Mouse (Mus musculus) frontal cortex, postnatal 10 days (tissue): Measurements from ENCODE around the gene Tmprss9.
A peak's percentile ranks its signal among the peaks of the same experiment; 100 is the strongest.

Source experiments
- DNase-seq, 2 experiments: peaks; one replicate each; pipeline ENCODE4 v3.0.0; 2022; ENCODE audit warnings: low spot score in 2 of 2, mixed read lengths in 1 of 2

The Tmprss9 gene

DNA sequence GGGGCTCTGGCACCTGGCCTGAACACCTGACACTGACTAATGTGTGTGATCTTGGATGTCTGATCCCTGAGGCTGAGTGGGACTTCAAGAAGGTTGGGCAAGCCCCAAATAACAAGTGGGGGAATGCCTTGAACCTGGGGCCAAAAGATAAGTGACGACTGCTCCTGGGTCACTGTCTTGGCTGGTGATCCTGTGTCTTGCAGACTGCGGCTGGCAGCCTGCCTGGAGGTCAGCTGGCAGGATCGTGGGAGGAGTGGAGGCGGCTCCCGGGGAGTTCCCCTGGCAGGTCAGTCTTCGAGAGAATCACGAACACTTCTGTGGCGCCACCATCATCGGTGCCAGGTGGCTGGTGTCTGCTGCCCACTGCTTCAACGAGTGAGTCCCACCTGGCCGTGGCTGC is 15.5 kb downstream of the Tmprss9 start:
- DNase-seq = no peak

DNA sequence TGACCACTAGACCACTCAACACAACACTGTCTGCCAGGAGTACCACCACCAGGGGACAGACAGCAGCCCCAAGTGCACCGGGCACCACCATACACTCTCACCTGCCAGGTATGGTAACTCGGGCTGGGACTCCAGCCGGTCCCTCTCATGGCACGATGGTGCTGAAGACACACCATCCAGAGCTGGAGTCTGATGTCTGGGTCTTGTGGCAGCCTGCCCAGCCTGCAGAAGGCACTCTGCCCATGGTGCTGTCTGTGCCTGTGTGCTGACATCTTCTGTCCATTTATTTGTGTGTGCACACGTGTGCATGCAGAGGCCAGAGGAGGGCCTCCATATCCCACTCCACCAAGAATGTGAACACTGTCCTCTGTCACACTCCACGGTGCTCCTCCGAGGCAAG is 23.5 kb downstream of the Tmprss9 start:
- no peak for DNase-seq

DNA sequence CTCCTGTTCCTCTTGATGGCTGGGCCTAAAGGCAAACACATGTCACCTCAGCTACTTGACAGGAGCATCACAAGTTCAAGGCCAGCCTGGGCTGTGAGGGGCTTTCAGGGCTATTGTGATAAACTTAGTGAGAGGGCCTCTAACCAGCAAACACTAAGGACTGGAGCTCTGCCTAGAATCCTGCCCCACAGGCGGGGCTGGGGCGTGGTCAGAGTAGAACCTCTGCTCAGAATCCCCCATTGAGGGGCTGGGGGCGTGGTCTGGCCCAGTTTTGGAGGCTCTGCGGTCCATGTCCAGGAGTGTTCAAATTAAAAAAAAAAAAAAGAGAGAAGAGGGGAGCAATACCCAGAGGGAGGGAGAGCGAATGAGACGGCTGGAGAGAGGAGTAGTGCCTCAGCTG is 24.0 kb downstream of the Tmprss9 start:
- no peak for DNase-seq

- no peak for DNase-seq
These were observed 25.2 kb downstream of the Tmprss9 start for GRCm38 (mm10) chr10:80896581-80897485.

DNA sequence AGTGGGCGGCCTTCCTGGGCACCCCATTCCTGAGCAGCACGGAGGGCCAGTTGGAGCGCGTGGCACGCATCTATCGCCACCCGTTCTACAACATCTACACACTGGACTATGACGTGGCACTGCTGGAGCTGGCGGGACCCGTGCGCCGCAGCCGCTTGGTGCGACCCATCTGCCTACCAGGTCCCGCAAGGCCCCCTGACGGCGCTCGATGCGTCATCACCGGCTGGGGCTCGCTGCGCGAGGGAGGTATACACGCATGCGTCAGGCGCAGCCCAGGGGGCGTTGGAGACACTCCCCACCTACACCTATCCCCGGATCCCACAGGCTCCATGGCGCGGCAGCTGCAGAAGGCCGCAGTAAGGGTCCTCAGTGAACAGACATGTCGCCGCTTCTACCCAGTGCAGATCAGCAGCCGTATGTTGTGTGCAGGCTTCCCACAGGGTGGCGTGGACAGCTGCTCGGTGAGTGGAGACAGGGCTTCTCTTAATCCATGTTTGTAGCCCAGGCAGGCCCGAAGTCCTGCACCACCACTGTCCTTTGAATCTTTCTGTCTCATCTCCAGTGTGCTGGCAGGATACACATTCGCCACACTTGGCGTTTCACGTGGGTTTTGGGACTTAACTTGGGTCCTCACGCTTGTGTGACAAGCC is 26.3 kb downstream of the Tmprss9 start:
- no peak for DNase-seq

GRCm38 (mm10) chr10:80899074-80899473 is 27.4 kb downstream of the Tmprss9 start:
- no peak for DNase-seq

DNA sequence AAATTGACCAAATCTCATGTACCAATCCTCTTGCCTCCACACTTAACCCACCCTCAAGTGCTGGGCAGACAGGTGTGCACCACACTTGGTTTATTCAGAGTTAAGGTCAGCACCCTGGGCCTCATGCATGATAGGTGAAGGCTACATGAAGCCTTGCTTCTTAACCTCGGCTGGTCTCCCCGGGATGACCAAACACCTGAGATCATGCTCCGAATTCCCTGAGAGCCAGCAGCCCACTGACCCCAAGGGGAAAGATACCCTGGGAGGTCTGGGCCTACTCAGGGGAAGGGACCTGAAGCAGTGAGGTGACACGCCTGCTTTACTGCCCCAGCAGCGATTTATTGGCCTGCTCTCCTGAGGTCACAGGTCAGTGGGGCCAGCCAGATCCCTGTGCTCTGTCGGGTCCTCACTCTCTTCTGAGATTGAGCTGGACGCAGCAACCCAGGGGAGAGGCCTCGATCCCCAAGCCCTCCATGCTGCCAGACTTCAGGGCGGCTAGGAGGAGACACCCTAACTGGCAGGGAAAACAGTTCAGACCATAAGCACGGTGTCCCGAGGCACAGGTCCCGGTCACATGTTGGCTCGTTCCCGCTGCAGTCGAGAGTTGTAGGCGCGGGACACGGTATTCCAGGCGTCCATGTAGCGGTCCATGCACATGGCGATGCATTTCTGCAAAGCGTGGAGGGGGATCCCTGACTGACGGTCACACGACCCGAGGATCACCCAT is 28.1 kb downstream of the Tmprss9 start:
- DNase-seq = no peak

DNA sequence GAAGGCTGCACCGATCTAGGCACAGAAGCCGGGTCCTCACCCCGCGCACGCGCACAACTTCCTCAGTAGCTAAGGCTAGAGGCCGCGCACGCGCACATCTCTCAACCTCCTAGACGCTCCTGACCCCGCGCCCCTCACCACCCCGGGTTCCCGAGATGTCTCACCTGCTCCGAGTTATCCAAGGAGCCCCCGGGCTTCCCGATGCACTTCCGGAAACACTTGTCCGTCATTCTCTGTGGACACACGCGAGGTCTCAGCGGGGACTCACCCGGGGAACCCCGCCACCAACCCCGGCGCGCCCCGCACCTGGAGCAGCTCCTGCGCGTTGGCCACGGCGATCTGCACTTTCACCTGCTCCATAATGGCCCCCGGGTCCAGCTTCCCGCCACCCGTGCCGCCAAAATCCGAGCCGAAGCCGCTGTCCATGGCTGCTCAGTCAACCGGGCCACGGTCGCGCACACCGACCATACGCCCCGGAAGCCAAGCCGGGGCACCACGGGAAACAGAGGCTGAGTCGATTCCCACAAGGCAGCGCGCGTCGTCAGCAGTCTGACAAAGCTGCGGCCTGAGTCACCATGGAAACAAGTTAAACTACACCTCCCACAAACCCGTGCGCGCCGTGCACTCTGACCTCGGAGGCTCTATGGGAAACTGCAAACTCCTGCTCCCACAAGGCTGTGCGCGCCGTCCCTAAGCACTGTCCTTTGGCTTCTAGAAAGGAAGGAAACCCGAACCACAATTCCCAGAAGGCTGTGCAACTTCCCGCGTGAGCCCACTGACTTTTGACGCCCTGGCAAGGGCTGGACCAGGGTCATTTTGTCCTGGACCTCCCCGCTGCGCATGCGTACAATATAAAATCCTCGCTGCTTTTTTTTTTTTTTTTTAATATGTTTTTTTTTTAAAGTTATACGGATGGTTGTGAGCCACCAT is 28.9 kb downstream of the Tmprss9 start, which contains the start of gene Timm13:
Timm13 (minus strand) TSS at position 652 of the 930 bp plus-strand sequence.
- DNase-seq = peak; percentile 98 to 99

DNA sequence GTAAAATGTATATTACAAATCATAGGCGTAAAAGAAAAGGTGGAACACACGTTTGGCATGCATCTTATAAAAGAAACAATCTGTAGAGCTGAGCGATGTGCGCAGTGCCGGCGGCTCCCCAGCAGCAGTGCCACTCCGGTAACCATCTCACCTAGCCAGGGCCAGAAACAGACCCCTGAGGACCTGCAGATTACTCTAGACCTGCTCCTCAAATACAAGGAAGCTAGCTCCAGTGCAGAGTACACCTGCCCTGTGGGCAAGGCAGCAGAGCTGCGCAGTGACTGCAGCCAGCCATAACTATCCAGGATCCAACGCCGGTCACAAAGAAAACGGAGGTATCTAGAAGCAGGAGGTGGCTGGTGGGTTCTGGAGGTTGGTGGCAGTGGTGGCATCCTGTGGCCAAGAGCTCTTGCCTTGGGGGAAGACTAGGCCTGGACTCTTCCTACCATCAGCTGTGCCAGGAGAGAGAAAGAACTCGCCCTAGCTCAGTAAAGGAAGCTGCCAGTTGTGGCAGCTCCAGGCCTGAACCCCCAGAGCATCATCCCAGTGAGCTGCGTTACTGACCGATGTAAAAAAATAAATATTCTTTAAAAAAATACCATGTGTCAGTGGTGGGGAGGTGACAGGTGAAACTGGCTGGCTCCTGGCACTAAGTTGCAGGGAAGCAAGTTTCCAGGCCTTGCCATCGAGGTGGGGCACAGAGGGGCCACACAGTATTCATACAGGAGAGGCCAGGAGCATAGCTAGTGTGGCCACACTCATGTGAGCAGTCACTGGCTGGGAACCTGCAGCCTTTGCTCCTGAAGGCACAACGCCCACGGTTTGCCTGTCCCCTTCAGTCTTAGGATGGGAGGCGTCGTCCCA is 30.0 kb downstream of the Tmprss9 start:
- no peak for DNase-seq

- DNase-seq = no peak
These were observed 30.8 kb downstream of the Tmprss9 start for GRCm38 (mm10) chr10:80902273-80902940.

- no peak for DNase-seq
These were observed 31.6 kb downstream of the Tmprss9 start for GRCm38 (mm10) chr10:80903282-80903681.

DNA sequence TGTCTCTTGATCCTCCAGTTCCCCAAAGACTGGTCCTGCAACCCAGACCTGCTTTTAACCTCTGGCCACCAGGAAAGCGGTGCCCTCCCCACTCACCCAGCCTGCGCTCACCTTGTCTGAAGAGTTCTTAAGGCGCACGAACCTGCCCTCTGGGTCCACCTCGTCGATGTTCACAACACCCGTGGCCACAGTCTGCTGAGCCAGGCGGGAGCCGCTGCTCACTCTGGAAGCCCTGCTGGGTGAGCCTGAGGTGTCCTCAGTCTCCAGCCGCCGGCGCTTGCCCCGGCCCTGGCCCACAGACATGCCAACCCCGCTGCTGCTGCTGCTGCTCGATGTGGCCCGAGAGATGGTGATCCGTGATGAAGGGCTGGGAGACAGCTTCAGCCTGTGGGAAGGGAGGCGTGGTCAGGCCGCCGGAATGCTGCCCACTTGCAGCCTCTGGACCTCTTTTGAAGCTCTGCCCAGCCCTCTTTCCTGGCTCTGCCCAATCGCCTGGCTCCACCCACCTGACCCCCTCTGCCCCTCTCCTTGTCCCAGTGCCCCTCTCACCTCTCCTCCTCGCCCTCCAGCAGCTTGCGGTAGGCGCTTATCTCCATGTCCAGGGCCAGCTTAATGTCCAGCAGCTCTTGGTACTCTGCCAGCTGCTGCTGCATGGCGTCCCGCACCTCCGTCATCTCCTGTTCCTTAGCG is 32.5 kb downstream of the Tmprss9 start:
- DNase-seq = no peak

- no peak for DNase-seq
These were observed 33.1 kb downstream of the Tmprss9 start for GRCm38 (mm10) chr10:80904709-80905108.

DNA sequence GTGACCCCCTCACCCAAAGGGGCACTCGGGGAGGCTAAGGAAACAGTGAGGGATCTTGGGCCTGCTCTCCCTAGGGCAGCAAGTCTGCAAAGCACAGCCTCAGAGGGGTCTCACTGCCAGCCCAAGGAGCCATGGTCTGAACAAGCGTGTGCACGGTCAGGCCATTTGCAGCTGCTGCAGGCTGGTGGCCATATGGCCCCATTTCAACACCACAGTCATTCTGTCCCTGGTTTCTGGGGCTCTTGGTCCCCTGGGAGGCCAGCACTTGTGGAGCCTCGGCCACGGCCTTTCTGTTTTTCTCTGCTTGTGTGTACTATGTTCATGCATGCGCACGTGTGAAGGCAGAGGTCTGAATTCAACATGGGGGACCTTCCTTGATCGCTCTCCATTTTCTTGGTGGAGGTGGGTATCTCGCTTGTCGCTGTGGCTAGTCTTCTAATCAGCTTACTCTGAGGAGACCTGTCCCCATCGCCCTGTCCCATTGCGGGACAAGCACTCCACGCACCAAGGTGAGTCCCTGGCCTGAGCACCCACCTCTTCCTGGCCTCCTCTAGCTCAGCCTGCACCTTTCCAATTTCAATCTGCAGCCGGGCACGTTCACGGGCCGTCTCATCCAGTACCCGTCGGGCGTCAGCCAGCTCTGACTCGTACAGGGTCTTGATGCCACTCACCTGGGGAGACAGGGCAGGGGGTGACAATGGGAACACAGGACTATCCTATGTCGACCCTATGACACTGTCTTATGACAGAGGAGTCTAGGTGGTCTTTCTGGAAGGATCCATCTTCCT is 37.9 kb downstream of the Tmprss9 start:
- no peak for DNase-seq

- DNase-seq = no peak
These were observed 39.7 kb downstream of the Tmprss9 start for GRCm38 (mm10) chr10:80911354-80911753.

- DNase-seq = no peak
These were observed 40.2 kb downstream of the Tmprss9 start for GRCm38 (mm10) chr10:80911891-80912290.

DNA sequence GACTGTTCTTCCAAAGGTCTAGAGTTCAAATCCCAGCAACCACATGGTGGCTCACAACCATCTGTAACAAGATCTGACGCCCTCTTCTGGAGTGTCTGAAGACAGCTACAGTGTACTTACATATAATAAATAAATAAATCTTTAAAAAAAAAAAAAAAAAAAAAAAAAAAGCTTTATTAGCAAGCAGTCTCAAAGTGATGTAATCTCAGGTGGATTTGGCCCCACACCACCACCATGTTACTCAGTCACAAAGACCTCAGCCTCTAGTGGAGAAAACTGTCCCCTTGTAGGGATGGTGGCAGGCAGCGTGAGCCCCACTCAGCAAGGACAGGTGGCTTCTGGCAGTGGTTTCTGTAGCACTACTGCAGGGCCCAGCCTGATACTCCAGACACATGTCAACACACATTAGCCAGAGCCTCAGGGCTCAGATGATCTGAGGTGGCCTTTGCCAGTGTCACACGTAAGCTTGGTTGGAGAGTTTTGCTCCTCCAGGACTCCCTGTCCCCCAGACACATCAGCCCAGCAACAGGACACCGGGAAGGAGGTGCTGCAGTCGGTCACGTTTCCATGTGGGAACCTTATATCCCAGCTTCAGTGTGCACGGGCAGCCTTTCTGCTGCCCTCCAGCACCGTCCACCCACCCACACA is 41.8 kb downstream of the Tmprss9 start:
- DNase-seq = no peak

GRCm38 (mm10) chr10:80914253-80914656 is 42.6 kb downstream of the Tmprss9 start:
- DNase-seq = no peak
